Mouse (Mus musculus): Measurements from ENCODE around the gene Jag2. TPM values are rescaled to one million over a fixed set of nuclear protein-coding genes. Genes with fewer than 3 reads are reported as not detected.

Jag2 gene
- total RNA-seq, 4 experiments from 2014 or later, result 3.7 to 10.1 (median 6.6) TPM

GRCm38 (mm10) chr12:112941156-112941775 is 11.7 kb upstream of the Jag2 start:
- DNase-seq, result no peak

- no peak for DNase-seq
These were observed 11.1 kb upstream of the Jag2 start for GRCm38 (mm10) chr12:112940710-112941109.

- DNase-seq, result no peak
These were observed 10.7 kb upstream of the Jag2 start for GRCm38 (mm10) chr12:112940238-112940637.

GRCm38 (mm10) chr12:112938873-112939565 is 9.4 kb upstream of the Jag2 start:
- no peak for DNase-seq

- no peak for DNase-seq
These were observed 8.8 kb upstream of the Jag2 start for GRCm38 (mm10) chr12:112938366-112938765.

- no peak for DNase-seq
These were observed 8.3 kb upstream of the Jag2 start for GRCm38 (mm10) chr12:112937906-112938305.

GRCm38 (mm10) chr12:112932647-112933046 is 3.1 kb upstream of the Jag2 start:
- DNase-seq, result no peak

GRCm38 (mm10) chr12:112928401-112929241 is 955 bp downstream of the Jag2 start:
- DNase-seq, result no peak

- DNase-seq, result no peak
These were observed 2.3 kb downstream of the Jag2 start for GRCm38 (mm10) chr12:112927265-112927664.

GRCm38 (mm10) chr12:112925950-112926349 is 3.6 kb downstream of the Jag2 start:
- no peak for DNase-seq

- no peak for DNase-seq
These were observed 7.0 kb downstream of the Jag2 start for GRCm38 (mm10) chr12:112922541-112922940.

GRCm38 (mm10) chr12:112921518-112921917 is 8.1 kb downstream of the Jag2 start:
- DNase-seq, result no peak

GRCm38 (mm10) chr12:112917906-112918305 is 11.7 kb downstream of the Jag2 start:
- no peak for DNase-seq

- DNase-seq, result no peak
These were observed 12.1 kb downstream of the Jag2 start for GRCm38 (mm10) chr12:112917486-112917885.

- no peak for DNase-seq
These were observed 12.7 kb downstream of the Jag2 start for GRCm38 (mm10) chr12:112916698-112917400.

GRCm38 (mm10) chr12:112915587-112915986 is 14.0 kb downstream of the Jag2 start:
- DNase-seq, result no peak

GRCm38 (mm10) chr12:112914527-112914926 is 15.0 kb downstream of the Jag2 start:
- no peak for DNase-seq

- no peak for DNase-seq
These were observed 16.4 kb downstream of the Jag2 start for GRCm38 (mm10) chr12:112912951-112913745.

- no peak for DNase-seq
These were observed 17.9 kb downstream of the Jag2 start for GRCm38 (mm10) chr12:112911701-112912100.

GRCm38 (mm10) chr12:112908991-112909390 is 20.6 kb downstream of the Jag2 start:
- DNase-seq, result no peak

- DNase-seq, result no peak
These were observed 24.6 kb downstream of the Jag2 start for GRCm38 (mm10) chr12:112905001-112905400.

- DNase-seq, result no peak
These were observed 25.6 kb downstream of the Jag2 start for GRCm38 (mm10) chr12:112903941-112904340.
